ENCODE assay signal across 8 mouse cellular contexts in the genomic region with DNA sequence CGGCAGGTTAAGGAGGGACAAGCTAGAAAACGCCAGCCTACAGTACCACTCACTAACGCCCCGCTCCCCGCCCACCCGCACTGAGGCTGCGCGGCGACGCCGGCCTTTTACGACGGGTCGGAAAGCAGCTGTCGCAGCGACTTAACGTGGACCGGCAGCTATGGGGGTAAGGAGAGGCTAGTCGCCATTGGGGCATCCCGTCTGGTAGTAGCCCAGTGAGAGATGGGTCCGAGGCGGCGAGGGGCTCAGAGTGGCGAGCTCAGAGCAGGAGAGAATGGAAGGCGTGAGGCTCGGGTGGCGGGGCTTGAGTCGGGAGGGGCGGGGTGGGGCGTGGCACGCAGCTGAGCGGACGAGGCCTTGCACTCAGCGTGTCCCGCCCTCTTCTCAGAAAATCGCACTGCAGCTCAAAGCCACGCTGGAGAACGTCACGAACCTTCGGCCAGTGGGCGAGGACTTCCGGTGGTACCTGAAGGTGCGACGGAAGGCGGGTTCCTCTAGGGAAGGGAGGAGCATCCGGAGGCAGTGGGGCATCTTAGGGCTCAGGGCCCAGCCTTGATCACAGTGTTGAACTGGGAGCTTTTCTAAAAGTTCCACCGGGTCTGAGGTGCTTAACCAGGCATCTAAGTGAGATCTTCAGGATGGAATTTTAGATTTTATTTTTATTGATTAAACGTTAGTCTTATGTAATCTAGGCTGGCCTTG. TPM values are rescaled to one million over a fixed set of nuclear protein-coding genes. Genes with fewer than 3 reads are reported as not detected.
A peak's percentile ranks its signal among the peaks of the same experiment; 100 is the strongest.
DNase-seq lines count a peak whose midpoint lies in the region; ATAC-seq lines count a peak whose summit lies in the region.

A gene (plus strand): TSS at position 83 of the 702 bp plus-strand sequence.

- H3K4me1 ChIP-seq in forebrain, embryonic 14.5 days (ENCODE audit: control insufficient read depth, insufficient read depth, low read length) = peaks cover 7% of the 10 kb centered on the region; the same call in 1 of the 2 replicates
- H3K4me1 ChIP-seq in neural tube, embryonic 15.5 days = peaks cover 21% of the 10 kb centered on the region

- H3K4me3 ChIP-seq in forebrain, embryonic 14.5 days (ENCODE audit: low read depth, low read length) = peak within 1 kb of the TSS; percentile 56
- H3K4me3 ChIP-seq in neural tube, embryonic 15.5 days (replicated peaks) = peak within 1 kb of the TSS; percentile 65

- no peaks in the 10 kb centered on the region for H3K27me3 ChIP-seq in forebrain, embryonic 14.5 days (replicated peaks; ENCODE audit: control insufficient read depth, insufficient read depth, low read length)
- no peaks in the 10 kb centered on the region for H3K27me3 ChIP-seq in neural tube, embryonic 15.5 days (replicated peaks)

- DNase-seq in ES-CJ7 (ENCODE audit: low read depth, low spot score) = peak; percentile 98
- peak; percentile 92 for DNase-seq in cerebellum, adult 11 months
- peak; percentile 98 for DNase-seq in forebrain, embryonic 14.5 days (ENCODE audit: low spot score)
- DNase-seq in heart, postnatal 14 days = peak; percentile 89 to 93
- peak; percentile 93 for DNase-seq in layer of hippocampus, adult 11-12 months (ENCODE audit: low spot score)
- DNase-seq in lung, adult 18-20 months = peak; percentile 96 to 97
- DNase-seq in testis, postnatal 14 days (ENCODE audit: low spot score) = peak; percentile 96

- peaks cover 51% of the 10 kb centered on the region for H3K36me3 ChIP-seq in forebrain, embryonic 14.5 days (ENCODE audit: control insufficient read depth, insufficient read depth, low read length)
- peaks cover 49% of the 10 kb centered on the region for H3K36me3 ChIP-seq in neural tube, embryonic 15.5 days

- intact Hi-C loops in heart, postnatal 14 days (cut with DNase I) = no loop called here

- peak; percentile 97 for ATAC-seq in forebrain, embryonic 14.5 days
- peak; percentile 95 for ATAC-seq in neural tube, embryonic 15.5 days (ENCODE audit: low FRiP score)

- under 1% methylated on average over 45 of the region's 48 CpGs for WGBS in forebrain, embryonic 14.5 days
- WGBS in neural tube, embryonic 15.5 days = under 1% methylated on average over 48 of the region's 48 CpGs

- H3K4me2 ChIP-seq in forebrain, embryonic 14.5 days (ENCODE audit: low read length) = peak within 1 kb of the TSS; percentile 69
- H3K4me2 ChIP-seq in neural tube, embryonic 15.5 days = peak within 1 kb of the TSS; percentile 84

- no peaks in the 10 kb centered on the region for H3K9me3 ChIP-seq in forebrain, embryonic 14.5 days (replicated peaks; ENCODE audit: control insufficient read depth, low read length)
- no peaks in the 10 kb centered on the region for H3K9me3 ChIP-seq in neural tube, embryonic 15.5 days (replicated peaks)

- peak within 1 kb of the TSS; percentile 64 for H3K9ac ChIP-seq in forebrain, embryonic 14.5 days (ENCODE audit: low read length)
- peak within 1 kb of the TSS; percentile 72 for H3K9ac ChIP-seq in neural tube, embryonic 15.5 days (replicated peaks)

- H3K27ac ChIP-seq in forebrain, embryonic 14.5 days (ENCODE audit: low read depth, low read length) = peak within 1 kb of the TSS; percentile 88
- peak within 1 kb of the TSS; percentile 98 for H3K27ac ChIP-seq in neural tube, embryonic 15.5 days (replicated peaks)

RNA-seq across cellular contexts. Expression of the gene that starts here (rescaled TPM):
- 116 and 127 TPM in 2 replicates for polyA plus RNA-seq in forebrain, embryonic 14.5 days (2014; fragmentation: Nextera tagmentation; extraction: Ambion mirVana)
- 10 to 100 TPM; 54.1 to 56.9 TPM for total RNA-seq in heart, postnatal 14 days (2021)
- 93.6 and 105 TPM in 2 replicates for polyA plus RNA-seq in neural tube, embryonic 15.5 days (2015; fragmentation: Nextera tagmentation; extraction: Ambion mirVana)

Comparison
In these comparisons a context has a peak if more than half of its experiments do, and no peak if none do; other contexts are left out.
1. Peak in every context shown above with its lines: DNase-seq, ATAC-seq, H3K4me3 ChIP-seq and H3K27ac ChIP-seq.